Mouse (Mus musculus): ENCODE measurements around the gene Twist1.

Gene Twist1

GRCm38 (mm10) chr12:33957400-33958240, at the start of gene Twist1:
Gene Twist1 (plus strand): TSS chr12:33957671.
- no peak for DNase-seq (ENCODE audit: low read depth, low spot score)

DNA sequence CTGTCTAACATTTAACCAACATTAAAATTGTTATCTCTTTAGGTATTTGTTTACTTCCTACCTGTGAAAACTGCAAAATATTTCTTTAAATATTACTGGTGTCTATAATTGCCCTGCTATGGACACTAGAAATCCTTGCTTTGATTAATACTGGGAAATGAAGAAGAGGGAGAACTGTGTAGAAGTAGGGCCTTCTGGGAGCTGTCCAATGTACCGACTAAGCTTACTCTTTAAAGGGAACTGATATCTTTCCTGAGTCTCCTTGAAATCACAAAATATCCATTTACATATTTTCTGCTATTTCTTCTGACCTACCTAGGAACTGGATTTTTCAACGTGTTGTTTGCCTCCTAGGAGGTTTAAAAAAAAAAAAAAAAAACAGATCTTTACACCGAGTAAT, 30.7 kb upstream of the Twist1 start:
- DNase-seq (ENCODE audit: low read depth, low spot score): no peak

DNA sequence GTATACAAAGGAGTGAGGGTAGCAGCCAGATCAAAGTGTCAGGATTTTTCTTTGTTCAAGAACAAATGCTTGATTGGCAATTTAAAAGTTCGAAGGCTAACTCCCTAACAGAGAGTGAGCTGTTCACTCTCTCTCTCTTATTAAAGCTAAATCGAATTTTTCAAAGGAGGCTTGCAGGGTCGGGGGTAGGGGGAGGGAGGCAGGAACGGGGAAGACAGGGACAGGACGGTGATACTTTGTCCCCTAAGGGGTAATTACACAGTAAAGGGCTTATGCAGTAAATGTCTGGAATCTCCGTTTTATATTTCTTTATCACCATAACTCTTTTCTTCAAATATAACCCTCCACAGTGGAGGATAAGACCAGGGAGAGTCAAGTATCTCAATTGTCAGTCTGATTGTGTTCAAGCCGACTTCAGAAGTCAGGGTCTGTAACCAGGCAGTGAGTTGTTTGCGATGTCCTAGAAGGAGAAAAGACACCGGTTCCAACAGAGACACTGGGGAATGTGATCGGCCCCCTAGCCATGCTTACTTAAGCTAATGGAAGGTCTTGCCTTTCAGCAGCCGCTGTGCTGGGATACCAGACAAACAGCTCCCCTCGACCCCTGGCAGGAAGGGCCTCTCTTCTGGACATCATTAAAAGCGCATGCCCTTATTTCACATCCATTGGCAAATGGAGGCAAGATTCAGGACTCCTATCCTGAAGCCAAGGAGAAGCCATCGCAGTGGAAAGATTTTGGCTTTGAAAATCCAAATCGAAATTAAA, 30.0 kb upstream of the Twist1 start:
- DNase-seq (ENCODE audit: low read depth, low spot score): no peak

DNA sequence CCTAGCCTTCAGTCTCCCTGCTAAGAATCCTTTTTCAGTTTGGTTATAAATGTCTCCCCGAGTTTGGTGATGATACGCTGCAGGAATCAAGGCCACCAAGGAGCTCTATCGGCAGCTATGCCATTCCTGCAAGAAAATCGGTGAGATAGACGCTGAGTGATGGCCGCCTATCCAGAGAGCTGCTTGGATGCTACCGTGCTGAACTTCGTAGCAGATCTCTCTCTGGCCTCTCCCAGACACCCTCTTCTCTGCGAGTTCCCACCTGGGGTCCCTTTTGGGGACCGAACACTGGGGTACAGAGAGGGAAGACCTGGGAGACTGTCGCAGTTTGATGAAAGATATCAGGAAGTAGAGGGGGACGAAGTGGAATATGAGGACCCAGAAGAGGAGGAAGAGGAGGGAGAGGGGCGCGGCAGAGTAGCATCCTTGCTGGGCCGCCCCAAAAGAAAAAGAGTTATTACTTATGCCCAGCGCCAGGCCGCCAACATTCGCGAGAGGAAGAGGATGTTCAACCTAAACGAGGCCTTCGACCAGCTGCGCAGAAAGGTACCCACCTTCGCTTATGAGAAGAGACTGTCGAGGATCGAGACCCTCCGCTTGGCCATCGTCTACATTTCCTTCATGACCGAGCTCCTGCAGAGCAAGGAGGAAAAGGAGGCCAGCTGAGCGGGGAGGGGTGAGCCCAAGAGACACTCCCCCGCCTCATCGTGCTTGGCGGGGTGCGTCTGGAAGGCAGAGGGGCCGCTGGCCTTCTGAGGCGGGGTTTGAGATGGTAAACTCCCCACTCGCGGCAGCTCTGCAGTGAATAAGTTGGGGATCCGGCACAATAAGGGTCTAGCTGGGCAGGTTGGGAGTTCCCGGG, 28.9 kb upstream of the Twist1 start, which contains the start of gene Ferd3l:
TSS of gene Ferd3l (plus strand) at position 95 of the 862 bp plus-strand sequence.
- DNase-seq (ENCODE audit: low read depth, low spot score): no peak

DNA sequence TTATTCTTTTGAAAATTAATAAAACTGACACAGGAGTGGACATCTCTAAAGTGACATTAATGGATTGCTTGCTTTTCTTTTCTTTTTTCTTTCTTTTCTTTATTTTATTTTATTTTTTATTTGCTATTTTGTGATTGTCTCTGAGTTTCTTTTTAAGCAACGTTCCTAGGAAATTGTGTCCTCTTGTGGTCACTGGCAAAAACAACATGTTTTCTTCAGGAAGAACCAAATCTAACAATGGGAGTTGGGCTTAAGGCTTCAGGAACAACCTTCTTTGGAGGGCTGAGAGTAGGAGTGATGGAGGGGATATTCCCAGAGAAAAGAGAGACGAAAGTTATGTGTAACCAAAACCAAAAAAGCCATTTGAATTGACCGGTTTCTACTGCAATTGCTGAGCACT, 4.6 kb upstream of the Twist1 start:
- no peak for DNase-seq (ENCODE audit: low read depth, low spot score)

- no peak for DNase-seq (ENCODE audit: low read depth, low spot score)
Observed at GRCm38 (mm10) chr12:33954931-33955565, 2.4 kb upstream of the Twist1 start.

DNA sequence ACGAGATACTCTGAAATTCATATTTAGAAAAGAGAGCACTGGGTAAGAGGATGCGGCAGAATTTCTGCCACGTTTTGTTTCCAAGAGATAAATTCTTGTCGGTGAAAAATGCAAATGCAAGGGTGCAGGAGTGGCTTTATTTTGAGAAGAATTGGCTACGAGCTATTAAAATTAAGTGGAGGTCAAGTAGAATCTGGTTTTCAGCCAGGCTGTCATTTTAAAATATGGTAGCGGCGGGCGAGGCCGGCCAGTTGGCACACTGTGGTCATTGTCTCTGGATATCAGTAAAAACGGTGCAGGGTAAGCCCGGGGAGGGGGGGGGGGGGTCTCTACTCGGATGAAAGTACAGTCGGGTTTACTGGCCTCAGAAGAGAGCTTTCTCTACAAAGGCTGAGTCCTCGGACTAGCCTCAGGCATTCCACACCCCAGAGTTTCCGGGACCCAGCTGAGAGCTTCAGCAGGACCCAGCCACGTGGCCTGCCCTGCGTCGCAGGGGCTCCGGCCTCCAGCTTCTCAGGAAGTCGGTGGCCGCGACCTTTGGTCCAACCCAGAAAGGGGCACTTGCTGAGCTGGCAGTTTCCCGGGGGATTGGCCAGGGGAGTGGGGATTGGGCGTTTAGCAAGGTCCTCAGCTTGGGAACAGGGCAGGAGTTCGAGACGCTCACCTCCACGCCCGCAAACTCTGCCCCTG, 1.7 kb upstream of the Twist1 start:
- no peak for DNase-seq (ENCODE audit: low read depth, low spot score)

DNA sequence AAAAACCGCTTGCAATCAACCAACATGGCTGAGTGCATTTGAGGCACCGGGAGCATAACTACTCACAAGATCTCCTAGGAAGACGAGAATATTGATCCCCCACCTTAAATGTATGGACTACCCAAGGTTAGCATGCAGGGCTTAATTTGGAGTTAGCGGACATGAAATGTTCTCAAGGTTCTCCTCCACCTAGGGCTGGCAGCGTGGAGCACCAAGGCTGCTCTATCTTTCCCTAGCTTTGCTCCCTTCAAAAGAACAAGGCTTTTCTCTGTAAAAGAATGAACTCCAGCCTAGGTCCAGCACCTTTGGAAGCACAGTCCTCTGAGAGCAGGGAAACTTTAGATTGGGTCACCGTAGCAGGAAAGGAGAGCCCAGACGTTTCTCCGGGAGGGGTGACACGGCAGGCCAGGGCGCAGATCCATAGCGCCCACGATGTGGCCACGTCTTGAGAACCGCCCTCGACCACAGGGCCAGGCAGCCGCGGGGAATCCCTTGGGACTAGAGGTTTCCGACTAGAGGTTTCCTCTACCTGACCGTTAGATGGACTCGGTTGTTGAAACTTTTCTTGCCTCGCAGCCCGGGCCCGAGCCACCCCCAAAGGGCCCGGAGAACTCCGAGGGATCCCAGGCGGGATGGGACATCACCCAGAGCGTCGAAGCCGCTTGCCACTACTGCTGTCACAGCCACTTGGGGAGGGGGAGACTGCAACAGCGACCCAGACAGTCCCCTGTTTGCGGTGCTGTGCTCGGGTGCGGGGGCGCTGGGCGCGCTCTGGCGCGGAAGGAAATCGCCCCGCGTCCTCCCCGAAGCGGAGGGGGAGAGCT, 683 bp upstream of the Twist1 start:
- no peak for DNase-seq (ENCODE audit: low read depth, low spot score)

DNA sequence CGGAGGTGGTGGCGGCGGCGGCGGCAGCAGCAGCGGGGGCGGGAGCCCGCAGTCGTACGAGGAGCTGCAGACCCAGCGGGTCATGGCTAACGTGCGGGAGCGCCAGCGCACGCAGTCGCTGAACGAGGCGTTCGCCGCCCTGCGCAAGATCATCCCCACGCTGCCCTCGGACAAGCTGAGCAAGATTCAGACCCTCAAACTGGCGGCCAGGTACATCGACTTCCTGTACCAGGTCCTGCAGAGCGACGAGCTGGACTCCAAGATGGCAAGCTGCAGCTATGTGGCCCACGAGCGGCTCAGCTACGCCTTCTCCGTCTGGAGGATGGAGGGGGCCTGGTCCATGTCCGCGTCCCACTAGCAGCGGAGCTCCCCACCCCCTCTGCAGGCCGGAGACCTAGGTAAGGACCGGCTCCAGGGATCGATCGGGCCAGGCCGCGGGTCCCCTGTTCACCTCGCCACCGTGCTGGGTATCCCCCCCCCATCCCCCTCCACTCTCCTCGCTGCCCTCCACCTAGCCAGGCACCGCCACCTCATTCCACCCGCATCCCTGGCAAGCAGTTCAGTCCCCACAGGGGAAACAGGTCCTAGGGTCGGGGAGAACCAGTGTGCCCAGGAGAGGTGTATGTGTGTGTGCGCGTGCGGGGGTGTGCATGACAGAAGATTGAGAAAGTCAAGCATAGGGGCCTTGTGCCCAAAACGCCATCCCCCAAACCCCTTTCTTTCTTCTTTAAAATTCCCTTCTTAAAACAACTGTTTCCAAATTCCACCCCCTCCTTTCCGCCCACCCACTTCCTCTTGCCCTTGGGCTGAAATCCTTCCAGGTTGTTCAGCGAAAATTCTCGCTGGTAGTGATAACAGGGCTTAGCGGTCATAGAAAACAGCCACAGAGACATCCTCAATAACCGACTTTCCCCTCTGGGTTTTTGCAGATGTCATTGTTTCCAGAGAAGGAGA, 1.0 kb downstream of the Twist1 start:
- DNase-seq (ENCODE audit: low read depth, low spot score): no peak

GRCm38 (mm10) chr12:33959206-33959605, 1.7 kb downstream of the Twist1 start:
- DNase-seq (ENCODE audit: low read depth, low spot score): no peak

GRCm38 (mm10) chr12:33959846-33960245, 2.4 kb downstream of the Twist1 start:
- DNase-seq (ENCODE audit: low read depth, low spot score): no peak

GRCm38 (mm10) chr12:33961013-33961412, 3.5 kb downstream of the Twist1 start:
- DNase-seq (ENCODE audit: low read depth, low spot score): no peak

- DNase-seq (ENCODE audit: low read depth, low spot score): no peak
Observed at GRCm38 (mm10) chr12:33962118-33962772, 4.8 kb downstream of the Twist1 start.

DNA sequence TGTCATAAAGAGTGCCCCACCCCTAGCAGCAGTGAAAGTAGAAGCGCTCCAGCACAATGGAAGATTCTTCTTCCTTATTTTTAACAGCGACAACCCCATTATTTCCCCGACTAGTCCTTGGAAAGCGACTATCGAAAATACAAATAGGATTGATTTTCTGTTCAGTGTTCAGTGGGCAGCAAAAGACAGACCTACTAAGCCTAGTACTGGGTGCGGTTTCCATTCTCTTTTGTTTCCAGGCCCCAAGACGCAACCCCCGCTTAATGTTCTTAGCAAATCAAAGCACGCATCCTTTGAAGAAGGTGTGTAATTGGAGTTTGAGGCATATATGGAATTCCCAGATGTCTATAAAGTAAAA, 5.3 kb downstream of the Twist1 start:
- no peak for DNase-seq (ENCODE audit: low read depth, low spot score)

DNA sequence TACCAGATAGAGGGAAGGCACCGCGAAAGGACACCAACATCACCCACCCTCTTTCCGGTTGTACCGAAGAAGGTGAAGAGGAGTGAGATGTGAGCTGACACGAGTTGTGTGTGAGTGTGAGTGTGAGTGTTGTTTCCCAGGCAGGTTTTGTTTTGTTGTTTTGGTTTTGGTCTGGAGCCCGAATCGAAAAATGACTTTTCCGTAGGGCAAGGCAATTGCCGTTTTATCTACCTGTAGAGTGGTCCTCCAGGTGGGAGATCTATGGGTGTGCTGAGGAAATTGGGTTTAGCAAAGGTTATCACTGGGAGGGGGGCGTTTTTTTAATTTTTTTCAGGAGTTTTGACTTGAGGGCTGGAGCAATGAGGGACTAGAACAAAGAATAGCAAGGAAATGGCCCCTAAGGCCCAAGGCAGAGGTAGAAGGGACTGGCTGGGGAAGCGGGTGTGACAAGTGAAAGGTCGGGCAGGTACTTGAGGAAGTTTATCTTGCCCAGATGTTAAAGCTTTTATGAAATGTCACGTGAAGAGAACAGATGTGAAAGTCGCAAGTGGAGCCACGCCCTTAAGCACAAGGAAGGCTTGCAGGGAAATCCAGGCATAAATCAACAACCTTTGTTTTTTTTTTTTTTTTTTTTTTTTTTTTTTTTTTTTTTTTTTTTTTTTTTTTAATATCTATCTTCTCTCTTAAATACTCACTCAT, 6.3 kb downstream of the Twist1 start:
- no peak for DNase-seq (ENCODE audit: low read depth, low spot score)

DNA sequence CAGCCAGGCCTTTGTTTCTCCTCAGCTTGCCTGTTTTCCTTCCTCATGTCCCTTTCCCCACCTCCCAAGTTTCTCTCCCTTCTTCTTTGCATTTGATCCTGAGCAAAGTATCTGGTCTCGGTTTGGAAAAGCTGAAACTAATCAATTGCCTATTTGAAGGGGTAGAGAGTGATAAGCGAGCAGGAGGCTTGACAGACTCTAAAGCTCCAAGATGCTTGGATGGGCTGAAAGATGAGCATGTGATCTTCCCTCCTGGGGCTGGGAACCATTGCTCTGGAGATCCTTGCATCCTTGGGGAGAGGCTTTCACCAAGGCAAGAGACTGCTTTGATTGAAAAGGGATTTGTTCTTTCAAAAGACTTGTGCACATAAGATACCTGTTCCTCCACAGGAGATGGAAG, 7.0 kb downstream of the Twist1 start:
- DNase-seq (ENCODE audit: low read depth, low spot score): no peak

DNA sequence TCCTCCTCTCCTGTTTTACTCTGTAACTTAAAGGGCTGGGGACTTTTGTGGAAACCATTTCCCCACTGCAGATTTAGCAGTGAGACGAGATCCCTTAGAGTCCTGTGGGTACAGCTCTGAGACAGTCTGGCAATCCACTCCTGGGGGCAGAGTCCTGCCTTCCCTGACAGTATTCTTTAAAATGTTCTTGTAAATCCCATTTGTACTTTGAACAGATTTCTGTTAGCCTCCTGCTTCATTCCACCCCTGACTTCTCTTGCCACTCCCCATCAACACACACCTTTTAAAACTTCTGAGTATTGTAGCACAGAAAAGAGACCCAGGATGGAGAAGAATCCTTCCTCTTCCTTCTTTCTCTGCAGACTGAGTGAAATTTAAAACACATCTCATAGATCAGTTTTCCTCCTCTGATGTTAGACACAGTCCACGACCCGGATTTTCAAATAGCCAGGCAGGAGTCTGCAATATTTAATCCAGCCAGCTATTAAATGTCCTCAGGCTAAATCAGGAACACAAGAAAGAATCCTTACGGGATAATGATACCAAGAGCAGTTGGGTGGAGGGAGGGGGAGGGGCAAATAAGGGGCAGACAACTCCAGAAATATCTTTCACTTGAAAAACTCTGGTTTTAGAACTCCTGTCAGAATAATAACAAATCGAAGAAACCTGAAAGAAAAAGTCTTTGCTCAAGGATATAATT, 8.3 kb downstream of the Twist1 start:
- DNase-seq (ENCODE audit: low read depth, low spot score): no peak

Data from WW6 (cell line).